Mouse (Mus musculus) heart, postnatal 14 days (tissue): ENCODE results near the gene Dctpp1. TPM values are rescaled to one million over a fixed set of nuclear protein-coding genes. Genes with fewer than 3 reads are reported as not detected.

Source experiments
- DNase-seq, 2 experiments: peaks; one replicate each; pipeline ENCODE4 v3.0.0; 2021 to 2022
- intact Hi-C: fragments of 180-260 bp; cut with DNase I; formaldehyde crosslinking; loops from one replicate; pipeline ENCODE4 v1.15.1; 2025
- total RNA-seq, 2 experiments: library from RNA; stranded (reverse); gene quantifications; 2 replicates each; pipeline ENCODE4 v1.2.3; 2021

Gene Dctpp1
- total RNA-seq, 2 experiments from 2014 or later: 38.4 to 46.7 TPM

DNA sequence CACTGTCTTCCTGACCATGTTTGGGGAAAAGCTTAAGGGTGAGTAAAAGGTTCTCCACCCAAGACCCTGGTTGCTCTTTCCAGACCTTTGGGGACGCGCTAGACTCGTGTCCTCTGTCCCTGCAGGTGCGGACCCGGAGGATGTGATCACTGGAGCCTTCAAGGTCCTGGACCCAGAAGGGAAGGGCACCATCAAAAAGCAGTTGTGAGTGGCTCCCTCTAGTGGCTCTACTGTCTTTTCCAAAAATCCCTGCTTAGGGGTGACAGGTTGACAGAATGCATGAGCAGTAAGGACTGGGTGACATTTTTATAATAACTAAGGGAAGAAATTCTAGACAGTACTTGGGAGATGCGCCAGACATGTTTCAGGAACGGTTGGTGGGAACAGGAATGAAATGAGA, 47.0 kb downstream of the Dctpp1 start:
- intact Hi-C loops: no loop called here

DNA sequence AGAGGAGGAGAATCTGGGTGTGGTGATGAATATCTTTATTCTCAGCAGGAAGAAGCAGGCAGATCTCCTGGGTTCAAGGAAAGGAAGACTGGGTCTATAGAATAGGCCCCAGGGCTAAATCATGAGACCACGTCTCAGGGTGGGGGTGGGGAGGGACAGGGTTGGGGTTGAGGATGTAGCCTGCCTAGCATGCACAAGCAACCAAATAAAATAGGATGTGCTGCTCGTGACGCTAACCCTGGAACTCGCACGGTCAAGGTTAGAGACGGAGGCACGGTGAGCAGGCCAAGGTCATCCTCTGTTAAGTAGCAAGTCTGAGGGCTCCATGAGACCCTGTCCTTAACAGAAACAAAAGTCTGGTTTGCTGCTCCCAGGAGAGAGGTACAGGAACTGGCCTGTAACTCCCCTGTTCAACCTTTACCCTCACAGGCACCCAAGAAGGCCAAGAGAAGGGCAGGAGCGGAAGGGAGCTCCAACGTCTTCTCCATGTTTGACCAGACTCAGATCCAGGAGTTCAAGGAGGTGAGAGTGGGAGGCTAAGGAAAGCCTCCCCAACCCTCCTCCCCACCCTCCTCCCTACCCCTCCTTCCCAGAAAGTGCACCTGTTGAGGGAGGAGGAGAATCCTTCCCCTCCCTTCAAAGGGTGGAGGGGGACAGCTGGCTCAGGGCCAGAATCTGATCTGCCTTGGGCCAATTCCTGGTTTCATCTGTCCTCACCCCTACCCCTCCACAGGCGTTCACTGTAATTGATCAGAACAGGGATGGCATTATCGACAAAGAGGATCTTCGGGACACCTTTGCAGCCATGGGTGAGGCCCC, 47.9 kb downstream of the Dctpp1 start:
- DNase-seq: no peak
- intact Hi-C loops: no loop called here

More for the DNA sequence above, 47.0 kb downstream of the Dctpp1 start:
- peak in 1 of 2 experiments; percentile 66 for DNase-seq

DNA sequence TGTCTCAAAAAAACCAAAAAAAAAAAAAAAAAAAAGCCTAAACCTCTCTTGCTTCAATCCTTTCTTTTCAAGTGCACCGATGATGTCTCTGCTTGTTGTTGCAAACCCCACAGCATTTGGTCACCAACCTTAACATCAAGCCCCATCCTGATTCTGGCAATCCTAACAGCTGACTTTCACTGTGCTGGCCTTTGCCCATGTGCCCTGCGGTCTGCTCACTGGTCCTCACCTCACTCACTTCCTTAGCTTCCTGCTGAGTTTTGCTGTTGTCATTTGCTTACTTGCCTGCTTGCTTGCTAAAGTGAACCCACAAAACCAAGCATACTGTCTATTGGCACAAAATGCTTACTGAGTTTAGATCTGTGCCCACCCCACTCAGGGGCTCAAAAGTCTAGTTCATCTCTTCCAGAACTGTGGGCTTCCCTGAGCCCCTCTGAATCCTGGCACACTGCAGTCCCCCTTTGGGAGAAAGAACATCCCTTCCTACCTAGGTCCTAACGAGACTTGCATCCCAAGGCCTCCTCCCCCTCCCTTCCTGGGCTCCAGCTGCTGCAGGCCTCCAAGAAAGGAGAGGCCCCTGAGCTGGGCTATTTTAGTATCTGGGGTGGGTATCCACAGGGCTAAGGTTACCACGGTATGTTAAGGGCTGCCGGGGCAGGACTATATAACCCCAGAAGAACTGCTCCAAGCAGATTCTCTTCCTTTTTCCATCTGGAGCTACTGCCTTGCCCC, 49.3 kb downstream of the Dctpp1 start:
- intact Hi-C loops: no loop called here
- no peak for DNase-seq

DNA sequence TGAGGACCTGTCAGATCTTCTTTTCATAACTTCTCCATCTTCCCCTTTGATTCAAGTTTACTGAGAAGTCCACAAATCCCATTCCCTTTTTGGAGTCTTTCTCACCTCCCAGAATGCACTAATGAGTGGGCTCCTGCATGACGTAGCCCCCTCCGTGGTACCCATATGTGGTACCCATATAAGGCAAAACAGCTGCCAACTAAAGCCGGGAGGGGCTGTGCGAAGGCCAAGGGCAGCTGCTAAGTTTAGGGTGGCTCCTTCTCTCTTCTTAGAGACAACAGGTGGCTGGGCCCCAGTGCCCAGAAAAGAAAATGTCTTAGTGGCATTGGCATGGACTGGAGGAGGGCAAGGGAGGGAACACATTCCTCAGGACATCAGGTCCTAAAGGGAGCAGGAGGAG, 50.2 kb downstream of the Dctpp1 start:
- DNase-seq: no peak
- intact Hi-C loops: no loop called here

DNA sequence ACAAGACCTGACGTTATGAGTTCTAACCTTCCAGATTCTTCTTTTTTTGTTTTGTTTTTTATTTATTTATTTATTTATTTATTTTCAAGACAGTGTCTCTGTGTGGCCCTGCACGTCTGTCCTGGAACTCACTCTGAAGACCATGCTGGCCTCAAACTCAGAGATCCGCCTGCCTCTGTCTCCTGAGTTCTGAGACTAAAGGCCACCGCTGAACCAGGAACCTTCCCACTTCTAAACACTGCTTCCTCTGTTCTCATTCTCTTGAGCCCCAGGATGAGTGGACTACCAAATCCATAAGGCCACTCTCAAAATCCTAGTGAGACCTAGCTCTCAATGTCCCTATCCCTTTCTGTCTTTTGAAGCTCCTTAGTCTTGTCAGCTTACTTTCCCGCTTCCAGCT, 50.7 kb downstream of the Dctpp1 start:
- DNase-seq: no peak
- intact Hi-C loops: no loop called here

DNA sequence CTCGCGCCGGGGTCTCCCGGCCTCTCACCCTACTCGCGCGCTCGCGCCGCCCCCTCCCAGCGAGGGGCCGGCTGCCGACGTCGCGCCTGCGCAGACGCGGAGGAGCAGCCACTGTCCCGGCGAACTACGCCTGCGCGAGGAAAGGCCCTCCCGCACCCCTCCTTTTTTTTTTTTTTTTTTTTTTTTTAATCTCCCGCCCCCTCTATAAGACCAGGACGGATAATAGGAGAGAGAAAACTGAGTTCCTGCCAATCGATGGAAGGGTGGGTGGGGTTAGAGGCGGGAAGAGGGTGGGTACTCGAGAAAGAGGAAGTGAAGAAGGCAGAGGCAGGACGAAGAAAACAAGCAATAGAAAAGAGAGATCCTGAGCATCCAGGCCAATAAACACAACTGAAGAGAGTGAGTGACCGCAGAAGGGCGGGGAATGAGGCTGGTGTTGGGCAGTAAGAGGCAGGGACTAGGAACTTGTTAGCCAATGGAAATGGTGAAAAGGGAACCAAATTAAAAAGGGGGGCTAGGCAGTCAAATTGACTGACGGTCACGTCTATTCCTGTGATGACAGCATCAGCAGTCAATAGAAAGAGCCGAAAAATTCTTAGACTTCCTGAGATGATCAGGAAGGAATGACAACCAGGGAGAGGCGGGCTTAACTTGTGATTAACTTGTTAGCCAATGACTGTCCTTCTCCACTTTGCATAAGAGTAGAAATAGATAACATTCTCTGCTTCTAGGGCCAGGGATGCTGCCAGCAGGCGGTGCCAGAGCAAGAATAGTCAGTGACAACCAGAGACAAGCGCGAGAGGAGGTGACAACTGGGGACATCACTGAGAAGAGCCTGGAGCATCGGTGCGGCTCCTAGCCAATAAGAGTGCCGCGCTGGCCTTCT, 51.7 kb downstream of the Dctpp1 start, which contains the start of gene Mylpf:
TSS of gene Mylpf (plus strand) at position 338 of the 886 bp plus-strand sequence.
- DNase-seq: peak; percentile 96 to 98
- intact Hi-C loops: loop anchor here (1.0 kb wide), 1 partner anchor 12 kb away; the partner anchor contains the start of gene Cd2bp2

DNA sequence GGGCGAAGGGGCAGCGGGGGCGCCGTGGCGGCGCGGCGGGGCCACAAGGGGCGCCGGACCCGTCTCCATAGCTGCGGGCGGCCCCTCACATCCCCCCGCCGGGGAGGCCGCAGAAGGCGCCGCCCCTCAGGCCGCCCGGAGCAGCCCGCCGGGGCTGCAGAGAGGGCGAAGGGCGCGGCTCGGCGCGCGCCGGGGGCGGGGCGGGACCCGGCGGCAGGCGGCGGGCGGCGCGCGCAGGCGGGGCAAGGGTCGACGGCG, 52.3 kb downstream of the Dctpp1 start, which contains the start of gene Tbc1d10b:
TSS of gene Tbc1d10b (minus strand) at position 174 of the 258 bp plus-strand sequence.
- intact Hi-C loops: loop anchor here (1.0 kb wide), 1 partner anchor 12 kb away; the partner anchor contains the start of gene Cd2bp2

DNA sequence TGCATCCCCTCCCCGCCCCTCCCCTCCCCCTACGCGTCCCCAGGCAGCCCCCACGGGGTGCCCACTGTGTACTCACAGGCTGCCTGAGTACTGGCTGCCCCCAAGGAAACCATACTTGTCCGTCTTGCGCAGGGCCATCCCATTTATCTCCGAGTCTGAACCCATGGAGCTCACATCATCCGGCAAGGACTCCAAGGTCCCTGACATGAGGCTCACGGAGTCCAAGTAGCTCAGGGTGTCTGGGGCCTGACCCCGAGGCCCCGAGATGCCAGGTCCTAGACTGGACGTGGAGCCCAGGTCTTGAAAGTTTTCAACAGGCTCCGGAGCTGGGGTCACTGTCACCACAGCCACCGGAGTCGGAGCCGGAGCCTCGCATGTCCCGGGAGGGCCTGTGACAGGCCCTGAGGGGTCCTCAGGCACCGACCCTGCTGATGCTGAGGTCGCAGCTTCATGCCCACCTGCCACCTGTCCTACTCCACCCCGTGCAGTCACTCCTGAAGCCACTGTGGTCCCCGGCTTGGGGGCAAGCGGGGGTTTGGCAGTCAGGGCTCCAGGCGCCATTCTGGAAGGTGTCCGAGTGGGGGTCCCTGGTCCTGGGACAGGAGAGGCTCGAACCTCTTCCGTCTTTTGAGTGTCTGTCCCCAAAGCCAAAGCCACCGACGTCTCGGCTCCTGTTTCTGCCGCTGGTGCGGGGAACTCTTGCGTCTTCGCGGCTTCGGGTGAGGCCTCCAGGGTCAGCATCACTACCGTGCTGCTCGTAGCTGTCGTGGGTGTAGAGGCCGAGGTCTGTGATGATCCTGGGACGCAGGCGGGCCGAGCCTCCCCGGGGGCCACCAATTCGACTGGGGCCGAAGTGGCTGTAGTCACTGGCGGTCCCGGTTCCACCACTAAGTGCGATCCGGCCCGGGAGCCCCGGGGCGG, 52.9 kb downstream of the Dctpp1 start:
- intact Hi-C loops: loop anchor here (1.0 kb wide), 1 partner anchor 11 kb away; the partner anchor contains the start of gene Cd2bp2

More for the DNA sequence above, 52.3 kb downstream of the Dctpp1 start, which contains the start of gene Tbc1d10b:
- no peak for DNase-seq

More for the DNA sequence above, 52.9 kb downstream of the Dctpp1 start:
- peak; percentile 27 to 34 for DNase-seq

Other genes starting within 250 kb of the Dctpp1 start
- 10 to 100 TPM; 44.6 to 45.9 TPM for gene Mvp, start 246.1 kb downstream of the Dctpp1 start, total RNA-seq
- gene Pagr1b, start 244.2 kb downstream of the Dctpp1 start, total RNA-seq: not detected
- gene Pagr1a, start 243.4 kb downstream of the Dctpp1 start, total RNA-seq: 10 to 100 TPM; 15.2 to 20.6 TPM
- 10 to 100 TPM; 18.0 to 19.8 TPM for gene Gm42742, start 239.6 kb downstream of the Dctpp1 start, total RNA-seq
- 1 to 10 TPM; 1.1 to 1.2 TPM for gene Prrt2, start 239.5 kb downstream of the Dctpp1 start, total RNA-seq
- 10 to 100 TPM; 81.8 to 91.3 TPM for gene Maz, start 233.7 kb downstream of the Dctpp1 start, total RNA-seq
- gene Kif22, start 218.2 kb downstream of the Dctpp1 start, total RNA-seq: 1 to 10 TPM; 4.6 to 8.2 TPM
- not detected for gene Zg16, start 173.4 kb downstream of the Dctpp1 start, total RNA-seq
- gene AI467606, start 169.3 kb downstream of the Dctpp1 start, total RNA-seq: 1 to 10 TPM; 1.4 to 3.0 TPM
- not detected for gene Qprt, start 138.5 kb downstream of the Dctpp1 start, total RNA-seq
- 1 to 10 TPM in 1 of 2 experiments, under 1 TPM in 1; 0.38 to 2.0 TPM for gene Spn, start 122.9 kb downstream of the Dctpp1 start, total RNA-seq
- 10 to 100 TPM; 38.0 to 43.7 TPM for gene Cd2bp2, start 64.7 kb downstream of the Dctpp1 start, total RNA-seq
- 10 to 100 TPM; 29.2 to 30.5 TPM for gene Tbc1d10b, start 52.2 kb downstream of the Dctpp1 start, total RNA-seq
- gene Mylpf, start 51.8 kb downstream of the Dctpp1 start, total RNA-seq: 1 to 10 TPM; 1.1 to 4.2 TPM
- gene Zfp553, start 27.6 kb downstream of the Dctpp1 start, total RNA-seq: 1 to 10 TPM; 6.9 to 7.0 TPM
- 10 to 100 TPM in 1 of 2 experiments, 1 to 10 TPM in 1; 7.5 to 18.8 TPM for gene Sept1, start 27.6 kb downstream of the Dctpp1 start, total RNA-seq
- 10 to 100 TPM; 17.8 to 21.3 TPM for gene Zfp771, start 16.4 kb downstream of the Dctpp1 start, total RNA-seq
- 10 to 100 TPM; 29.3 to 30.2 TPM for gene Sephs2, start 13.3 kb upstream of the Dctpp1 start, total RNA-seq
- 1 to 10 TPM; 2.0 to 5.7 TPM for gene Itgal, start 35.6 kb upstream of the Dctpp1 start, total RNA-seq
- gene Zfp768, start 84.9 kb upstream of the Dctpp1 start, total RNA-seq: 10 to 100 TPM; 39.1 to 39.9 TPM
- 1 to 10 TPM; 4.6 to 5.8 TPM for gene Zfp747, start 115.3 kb upstream of the Dctpp1 start, total RNA-seq
- 1 to 10 TPM; 2.4 to 3.3 TPM for gene 9130019O22Rik, start 126.5 kb upstream of the Dctpp1 start, total RNA-seq
- 1 to 10 TPM; 3.8 to 4.0 TPM for gene E430018J23Rik, start 132.9 kb upstream of the Dctpp1 start, total RNA-seq
- gene Zfp764, start 146.1 kb upstream of the Dctpp1 start, total RNA-seq: 1 to 10 TPM; 3.4 to 4.1 TPM
- gene Zfp688, start 161.4 kb upstream of the Dctpp1 start, total RNA-seq: 1 to 10 TPM; 3.2 to 3.4 TPM
- 1 to 10 TPM; 1.4 to 1.6 TPM for gene Zfp689, start 188.4 kb upstream of the Dctpp1 start, total RNA-seq
- 10 to 100 TPM; 25.9 to 29.4 TPM for gene Prr14, start 198.9 kb upstream of the Dctpp1 start, total RNA-seq
- 10 to 100 TPM; 38.4 to 43.1 TPM for gene Fbrs, start 218.5 kb upstream of the Dctpp1 start, total RNA-seq